Mouse (Mus musculus): ENCODE data around the gene Ptprn2. TPM values are rescaled to one million over a fixed set of nuclear protein-coding genes. Genes with fewer than 3 reads are reported as not detected.

Gene Ptprn2
- total RNA-seq, 2 experiments from 2014 or later, result 280 to 289 TPM

DNA sequence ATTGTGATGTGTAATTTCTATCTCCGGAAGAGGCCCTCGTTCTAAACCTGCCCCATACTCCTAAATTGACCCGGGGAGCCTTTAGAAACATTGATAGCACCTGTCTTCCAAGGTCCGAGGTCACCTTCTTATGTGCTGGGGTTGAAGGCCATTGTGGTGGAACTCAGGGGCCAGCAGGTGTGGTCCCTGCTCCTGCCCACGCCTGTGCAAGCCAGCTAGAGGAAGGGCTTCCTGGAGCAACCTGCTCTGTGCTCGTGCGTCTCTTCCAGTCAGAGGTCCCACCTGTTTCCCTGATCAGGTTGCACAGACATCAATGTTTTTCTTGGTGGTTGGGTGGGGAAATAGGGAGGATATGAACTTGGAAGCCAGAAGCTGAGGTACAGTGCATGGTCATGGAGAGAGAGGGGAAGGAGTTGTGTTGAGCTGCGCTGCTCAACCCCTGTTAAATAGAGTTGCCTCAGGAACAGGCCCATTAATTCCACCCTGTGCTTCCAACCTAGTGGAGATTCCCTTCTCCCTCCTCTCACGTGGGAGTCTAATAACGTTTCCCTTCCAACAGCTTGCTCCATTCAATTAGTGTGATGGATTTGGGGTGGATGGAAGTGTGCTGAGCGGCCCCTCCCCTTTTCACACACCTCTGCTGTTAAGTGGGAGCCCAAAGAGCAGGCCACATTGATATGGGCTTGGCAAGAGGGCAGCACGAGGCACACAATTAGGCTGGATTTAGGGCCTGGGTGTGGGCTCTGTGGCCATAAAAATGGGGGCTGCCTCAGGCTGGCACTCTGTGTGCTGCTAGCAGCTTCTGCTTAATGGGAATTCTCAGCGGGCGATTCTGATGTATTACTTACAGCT lies 156.0 kb downstream of the Ptprn2 start:
- H3K4me3 ChIP-seq, result no peak overlapping the region
- TF ChIP-seq CTCF (conservative IDR thresholded peaks at IDR 0.05), result no peak
- no peak overlapping the region for H3K27ac ChIP-seq
- DNase-seq (ENCODE audit: low spot score in 2 of 2), result no peak

- no peak overlapping the region for H3K4me3 ChIP-seq
- DNase-seq (ENCODE audit: low spot score in 2 of 2), result no peak
- H3K27ac ChIP-seq, result no peak overlapping the region
- TF ChIP-seq CTCF (conservative IDR thresholded peaks at IDR 0.05), result no peak
Measured at GRCm38 (mm10) chr12:116642191-116642549, 156.7 kb downstream of the Ptprn2 start.

DNA sequence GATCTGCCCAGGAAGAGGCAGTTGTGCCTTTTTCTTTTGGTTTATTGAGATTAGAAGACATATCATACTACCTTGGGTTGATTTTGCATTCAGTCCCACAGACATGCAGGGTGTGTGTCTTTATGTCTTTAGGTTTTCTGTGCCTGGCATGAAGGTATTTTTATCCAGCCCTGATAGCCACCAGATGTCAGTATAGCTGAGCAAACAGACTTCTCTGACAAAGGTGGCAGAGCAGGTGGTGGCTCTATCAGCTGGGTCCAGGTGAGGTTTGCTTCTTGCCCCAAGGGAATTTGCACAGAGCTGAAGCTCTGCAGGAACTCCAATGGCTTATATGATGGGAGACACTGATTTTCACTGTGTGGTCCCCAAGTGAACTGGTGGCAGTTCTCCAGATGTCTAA lies 161.3 kb downstream of the Ptprn2 start:
- Histone ChIP-seq H3K27ac (no peak overlapping the region), H3K4me3 (no peak overlapping the region)
- DNase-seq (ENCODE audit: low spot score in 2 of 2), result no peak
- TF ChIP-seq CTCF (conservative IDR thresholded peaks at IDR 0.05), result peak; percentile 58

DNA sequence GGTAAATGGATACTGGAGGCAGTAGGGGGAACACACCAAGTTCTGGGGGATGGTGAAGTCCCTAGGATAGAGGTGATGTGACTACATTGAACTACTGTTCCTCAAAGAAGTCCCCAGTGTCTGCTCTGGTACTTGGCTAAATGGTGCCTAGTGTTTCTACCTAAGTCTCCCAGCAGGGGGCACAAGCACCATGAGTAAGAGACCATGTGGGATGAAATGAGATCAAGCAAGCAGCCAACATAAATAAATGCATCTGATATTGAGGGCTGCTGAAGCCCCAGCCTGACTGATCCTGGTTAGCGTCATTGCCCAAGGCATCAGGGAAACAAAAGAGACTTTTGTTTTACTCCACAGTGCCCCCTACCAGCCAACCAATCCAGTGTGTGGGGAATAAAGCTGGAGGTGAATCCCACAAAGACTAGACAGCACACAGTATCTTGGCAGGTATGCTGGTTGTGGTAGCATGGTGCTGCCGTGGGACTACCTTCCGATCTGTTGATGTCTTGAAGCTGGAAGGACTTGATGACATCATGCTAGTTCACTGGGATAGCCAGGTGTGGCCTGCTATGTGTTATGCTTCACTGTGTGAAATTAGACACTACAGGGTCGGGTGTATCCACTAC lies 163.2 kb downstream of the Ptprn2 start:
- Histone ChIP-seq H3K27ac (no peak overlapping the region), H3K4me3 (no peak overlapping the region)
- peak; percentile 68 to 75 for DNase-seq (ENCODE audit: low spot score in 2 of 2)
- peak; percentile 79 for TF ChIP-seq CTCF (conservative IDR thresholded peaks at IDR 0.05)

- DNase-seq (ENCODE audit: low spot score in 2 of 2), result no peak
- TF ChIP-seq CTCF (conservative IDR thresholded peaks at IDR 0.05), result peak; percentile 62
- H3K4me3 ChIP-seq, result no peak overlapping the region
- H3K27ac ChIP-seq, result no peak overlapping the region
Measured at GRCm38 (mm10) chr12:116653684-116654083, 168.2 kb downstream of the Ptprn2 start.

DNA sequence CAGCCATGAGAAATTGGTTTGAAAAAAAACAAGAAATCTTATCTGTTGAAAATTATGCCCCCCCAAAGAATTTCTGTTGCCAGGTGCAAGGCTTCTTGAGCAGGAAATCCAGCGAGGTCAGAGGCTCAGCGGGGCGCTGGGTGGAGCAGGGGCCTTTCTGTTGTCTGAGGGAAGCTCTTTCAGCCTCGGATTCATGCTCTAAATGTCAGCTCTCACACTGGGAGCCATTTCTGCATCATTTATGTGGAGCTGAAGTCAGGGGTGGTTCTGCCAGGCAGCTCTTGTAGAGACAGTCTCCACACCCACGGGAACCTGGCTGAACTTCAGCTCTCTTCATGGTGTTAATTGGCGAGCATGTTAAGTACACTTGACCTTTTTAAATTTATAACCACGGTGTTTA lies 174.6 kb downstream of the Ptprn2 start:
- peak; percentile 45 for DNase-seq (ENCODE audit: low spot score in 2 of 2)
- TF ChIP-seq CTCF (conservative IDR thresholded peaks at IDR 0.05), result no peak
- no peak overlapping the region for H3K4me3 ChIP-seq
- peak overlapping the region; percentile 85 for H3K27ac ChIP-seq

DNA sequence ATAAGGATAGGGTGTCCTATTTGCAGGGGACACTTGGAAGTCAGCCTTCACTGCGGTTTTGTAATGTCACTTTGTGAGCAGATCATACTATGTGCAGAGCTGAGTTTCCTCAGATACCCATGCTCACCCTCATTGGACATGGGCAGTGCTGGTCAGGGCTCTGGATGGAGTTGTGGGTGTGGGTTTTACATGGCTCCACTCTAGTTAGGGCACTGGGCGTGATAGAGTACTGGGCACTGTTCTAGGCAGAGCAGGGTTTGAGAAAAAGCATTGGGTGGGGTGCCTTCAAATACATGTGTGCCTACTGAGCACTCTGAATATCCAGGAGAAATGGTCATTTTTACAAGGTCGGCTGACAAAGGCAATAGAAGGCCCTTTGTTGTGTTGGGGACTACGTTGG lies 175.5 kb downstream of the Ptprn2 start:
- DNase-seq (ENCODE audit: low spot score in 2 of 2), result no peak
- no peak for TF ChIP-seq CTCF (conservative IDR thresholded peaks at IDR 0.05)
- no peak overlapping the region for H3K4me3 ChIP-seq

GRCm38 (mm10) chr12:116677701-116678100 lies 192.2 kb downstream of the Ptprn2 start:
- TF ChIP-seq CTCF (conservative IDR thresholded peaks at IDR 0.05), result no peak
- Histone ChIP-seq H3K27ac (peak overlapping the region; percentile 70), H3K4me3 (no peak overlapping the region)
- peak; percentile 26 to 65 for DNase-seq (ENCODE audit: low spot score in 2 of 2)

More for the DNA sequence above, 175.5 kb downstream of the Ptprn2 start:
- no peak overlapping the region for H3K27ac ChIP-seq

GRCm38 (mm10) chr12:116689832-116690231 lies 204.3 kb downstream of the Ptprn2 start:
- Histone ChIP-seq H3K4me3 (no peak overlapping the region), H3K27ac (no peak overlapping the region)
- TF ChIP-seq CTCF (conservative IDR thresholded peaks at IDR 0.05), result no peak
- DNase-seq (ENCODE audit: low spot score in 2 of 2), result no peak

- no peak overlapping the region for H3K27ac ChIP-seq
- TF ChIP-seq CTCF (conservative IDR thresholded peaks at IDR 0.05), result no peak
- no peak for DNase-seq (ENCODE audit: low spot score in 2 of 2)
- H3K4me3 ChIP-seq, result no peak overlapping the region
Measured at GRCm38 (mm10) chr12:116709535-116709934, 224.0 kb downstream of the Ptprn2 start.

DNA sequence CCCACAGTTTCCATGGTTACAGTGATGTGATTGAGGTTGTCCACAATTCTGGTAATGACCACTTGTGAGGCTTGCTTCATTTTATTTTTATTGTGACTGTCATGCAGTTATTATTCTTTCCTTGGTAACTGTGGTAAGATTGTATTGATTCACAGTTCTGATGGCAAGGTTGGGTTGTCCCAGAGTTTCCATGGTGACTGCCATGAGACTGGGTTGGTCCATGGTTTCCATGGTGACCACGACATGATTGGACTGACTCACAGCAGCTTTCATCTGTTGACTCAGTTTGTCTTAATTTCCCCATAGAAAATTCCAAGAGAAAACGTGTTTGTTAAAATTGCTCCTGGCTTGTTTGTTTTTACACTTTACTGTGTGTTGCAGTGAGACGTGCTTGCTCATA lies 225.2 kb downstream of the Ptprn2 start:
- peak overlapping the region; percentile 69 for H3K27ac ChIP-seq
- peak; percentile 31 to 60 for DNase-seq (ENCODE audit: low spot score in 2 of 2)
- H3K4me3 ChIP-seq, result no peak overlapping the region
- no peak for TF ChIP-seq CTCF (conservative IDR thresholded peaks at IDR 0.05)

DNA sequence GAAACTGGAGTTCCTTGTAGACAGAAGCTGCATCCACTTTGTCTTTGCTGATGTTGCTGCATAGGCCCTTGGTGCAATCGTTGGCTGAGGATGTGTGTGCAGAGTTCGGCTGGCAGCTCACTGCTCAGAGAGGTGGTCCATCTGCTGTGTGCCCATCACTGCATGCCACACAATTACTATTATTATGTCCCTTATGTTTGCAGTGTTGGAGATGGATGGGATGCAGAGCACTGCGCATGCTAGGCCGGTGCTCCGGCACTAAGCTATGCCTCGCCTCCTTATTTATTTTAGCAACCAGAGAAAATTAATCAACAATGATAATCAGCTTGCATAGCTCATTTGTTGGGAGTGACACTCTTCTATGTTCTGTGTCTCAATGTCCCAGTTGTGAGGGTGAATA lies 225.6 kb downstream of the Ptprn2 start:
- no peak for DNase-seq (ENCODE audit: low spot score in 2 of 2)
- TF ChIP-seq CTCF (conservative IDR thresholded peaks at IDR 0.05), result no peak
- H3K27ac ChIP-seq, result peak overlapping the region; percentile 69

GRCm38 (mm10) chr12:116713096-116713495 lies 227.6 kb downstream of the Ptprn2 start:
- Histone ChIP-seq H3K4me3 (no peak overlapping the region), H3K27ac (no peak overlapping the region)
- DNase-seq (ENCODE audit: low spot score in 2 of 2), result no peak
- TF ChIP-seq CTCF (conservative IDR thresholded peaks at IDR 0.05), result no peak

More for the DNA sequence above, 225.6 kb downstream of the Ptprn2 start:
- no peak overlapping the region for H3K4me3 ChIP-seq

- Histone ChIP-seq H3K4me3 (no peak overlapping the region), H3K27ac (no peak overlapping the region)
- TF ChIP-seq CTCF (conservative IDR thresholded peaks at IDR 0.05), result no peak
- no peak for DNase-seq (ENCODE audit: low spot score in 2 of 2)
Measured at GRCm38 (mm10) chr12:116721062-116721461, 235.5 kb downstream of the Ptprn2 start.
